Mouse (Mus musculus) neural tube, embryonic 12.5 days (tissue): ENCODE measurements around the gene Ncor2. TPM values are rescaled to one million over a fixed set of nuclear protein-coding genes. Genes with fewer than 3 reads are reported as not detected.
A peak's percentile ranks its signal among the peaks of the same experiment; 100 is the strongest.

Experiments used
- ATAC-seq: fragments of 200-750 bp; cut with Nextera tagmentation; 2 replicates; pipeline ENCODE4 v1.8.0; 2017; ENCODE audit warnings: low read depth, mild to moderate bottlenecking, moderate TSS enrichment, moderate library complexity; ENCODE audit not compliant: low FRiP score
- H3K27ac ChIP-seq: fragments of 300-500 bp; sonication (generic); 2 replicates; pipeline ENCODE4 v1.5.1; 2016
- H3K27me3 ChIP-seq: fragments of 300-500 bp; sonication (generic); replicated peaks from 2 replicates; pipeline ENCODE4 v1.6.1; 2016; ENCODE audit warnings: mild to moderate bottlenecking
- H3K36me3 ChIP-seq: fragments of 300-500 bp; sonication (generic); 2 replicates; pipeline ENCODE4 v1.6.1; 2016; ENCODE audit warnings: mild to moderate bottlenecking
- H3K4me1 ChIP-seq: fragments of 300-500 bp; sonication (generic); 2 replicates; pipeline ENCODE4 v1.6.1; 2016
- H3K4me2 ChIP-seq: fragments of 300-500 bp; sonication (generic); replicated peaks from 2 replicates; pipeline ENCODE4 v1.6.1; 2016; ENCODE audit warnings: mild to moderate bottlenecking
- H3K4me3 ChIP-seq: fragments of 300-500 bp; sonication (generic); 2 replicates; pipeline ENCODE4 v1.5.1; 2016
- H3K9ac ChIP-seq: fragments of 300-500 bp; sonication (generic); 2 replicates; pipeline ENCODE4 v1.6.1; 2016; ENCODE audit warnings: mild to moderate bottlenecking
- H3K9me3 ChIP-seq: fragments of 300-500 bp; sonication (generic); 2 replicates; pipeline ENCODE4 v1.6.1; 2016; ENCODE audit warnings: mild to moderate bottlenecking
- WGBS: fragments of 180-500 bp; shearing (Covaris S2); methylation state at CpG from one replicate; pipeline ENCODE4 v1.1.7; 2016; 5-methylcytosine and 5-hydroxymethylcytosine counted together
- polyA plus RNA-seq: library from polyadenylated mRNA; unstranded; fragments of >200 nt; fragmentation: Nextera tagmentation; extraction: Ambion mirVana; gene quantifications from 2 replicates; pipeline ENCODE4 v1.2.1, GENCODE M21; 2016

Ncor2 gene
- polyA plus RNA-seq, 1 experiment from 2014 or later, result 36.9 TPM

GRCm38 (mm10) chr5:125138841-125139430, 40.1 kb downstream of the Ncor2 start:
- Histone ChIP-seq H3K9me3 (no peaks in the 10 kb centered on the region), H3K4me1 (peaks cover 91% of the 10 kb centered on the region), H3K4me2 (peak overlapping the region; percentile 57; the same call in 1 of the 2 replicates), H3K27me3 (no peaks in the 10 kb centered on the region), H3K36me3 (no peaks in the 10 kb centered on the region), H3K27ac (no peak overlapping the region), H3K9ac (peak overlapping the region; percentile 26; the same call in 1 of the 2 replicates), H3K4me3 (no peak overlapping the region)
- WGBS, result 92% methylated on average over 13 of the region's 13 CpGs
- no peak for ATAC-seq

- H3K9me3 ChIP-seq, result no peaks in the 10 kb centered on the region
- 88% methylated on average over 18 of the region's 18 CpGs for WGBS
- peaks cover 92% of the 10 kb centered on the region for H3K4me1 ChIP-seq
- no peak overlapping the region for H3K4me3 ChIP-seq
- no peak for ATAC-seq
- no peak overlapping the region for H3K27ac ChIP-seq
- H3K27me3 ChIP-seq, result no peaks in the 10 kb centered on the region
- no peaks in the 10 kb centered on the region for H3K36me3 ChIP-seq
- H3K4me2 ChIP-seq, result 0 out of 2 replicates have a peak overlapping the region, but pooled peaks have one; percentile 1
- H3K9ac ChIP-seq, result no peak overlapping the region
Measured at GRCm38 (mm10) chr5:125137672-125138285, 41.2 kb downstream of the Ncor2 start.

GRCm38 (mm10) chr5:125136996-125137671, 41.9 kb downstream of the Ncor2 start:
- WGBS, result 57% methylated on average over 14 of the region's 14 CpGs
- Histone ChIP-seq H3K9me3 (no peaks in the 10 kb centered on the region), H3K9ac (no peak overlapping the region), H3K4me1 (peaks cover 92% of the 10 kb centered on the region), H3K27me3 (no peaks in the 10 kb centered on the region), H3K4me2 (0 out of 2 replicates have a peak overlapping the region, but pooled peaks have one; percentile 1), H3K27ac (no peak overlapping the region), H3K36me3 (no peaks in the 10 kb centered on the region), H3K4me3 (no peak overlapping the region)
- ATAC-seq, result no peak

- Histone ChIP-seq H3K4me1 (peaks cover 92% of the 10 kb centered on the region), H3K27ac (no peak overlapping the region; the same call in 1 of the 2 replicates), H3K9ac (no peak overlapping the region), H3K4me3 (no peak overlapping the region), H3K27me3 (no peaks in the 10 kb centered on the region), H3K4me2 (no peak overlapping the region), H3K9me3 (no peaks in the 10 kb centered on the region), H3K36me3 (no peaks in the 10 kb centered on the region)
- WGBS, result 66% methylated on average over 5 of the region's 5 CpGs
- no peak for ATAC-seq
Measured at GRCm38 (mm10) chr5:125136296-125136995, 42.6 kb downstream of the Ncor2 start.

GRCm38 (mm10) chr5:125134795-125135468, 44.1 kb downstream of the Ncor2 start:
- no peaks in the 10 kb centered on the region for H3K27me3 ChIP-seq
- peak overlapping the region; percentile 79 for H3K27ac ChIP-seq
- no peaks in the 10 kb centered on the region for H3K9me3 ChIP-seq
- WGBS, result 13% methylated on average over 11 of the region's 11 CpGs
- peak overlapping the region; percentile 42 for H3K9ac ChIP-seq
- ATAC-seq, result peak; percentile 57
- peak overlapping the region; percentile 39 for H3K4me2 ChIP-seq
- H3K36me3 ChIP-seq, result no peaks in the 10 kb centered on the region
- no peak overlapping the region for H3K4me3 ChIP-seq
- peaks cover 93% of the 10 kb centered on the region for H3K4me1 ChIP-seq

- Histone ChIP-seq H3K4me3 (no peak overlapping the region), H3K4me1 (peaks cover 93% of the 10 kb centered on the region)
- ATAC-seq, result peak; percentile 34
Measured at GRCm38 (mm10) chr5:125134391-125134790, 44.6 kb downstream of the Ncor2 start.

GRCm38 (mm10) chr5:125133651-125134050, 45.4 kb downstream of the Ncor2 start:
- ATAC-seq, result no peak
- peaks cover 93% of the 10 kb centered on the region for H3K4me1 ChIP-seq
- no peak overlapping the region for H3K9ac ChIP-seq
- H3K4me2 ChIP-seq, result no peak overlapping the region
- peak overlapping the region; percentile 79 for H3K27ac ChIP-seq
- no peaks in the 10 kb centered on the region for H3K9me3 ChIP-seq
- no peak overlapping the region for H3K4me3 ChIP-seq
- no peaks in the 10 kb centered on the region for H3K36me3 ChIP-seq
- WGBS, result 20% methylated on average over 4 of the region's 4 CpGs
- no peaks in the 10 kb centered on the region for H3K27me3 ChIP-seq

More at GRCm38 (mm10) chr5:125134391-125134790, 44.6 kb downstream of the Ncor2 start:
- Histone ChIP-seq H3K27ac (peak overlapping the region; percentile 79), H3K9ac (peak overlapping the region; percentile 42), H3K36me3 (no peaks in the 10 kb centered on the region), H3K9me3 (no peaks in the 10 kb centered on the region), H3K27me3 (no peaks in the 10 kb centered on the region), H3K4me2 (peak overlapping the region; percentile 39)
- 49% methylated on average over 3 of the region's 7 CpGs for WGBS

- Histone ChIP-seq H3K4me2 (no peak overlapping the region), H3K4me3 (no peak overlapping the region), H3K4me1 (peaks cover 96% of the 10 kb centered on the region), H3K27me3 (no peaks in the 10 kb centered on the region), H3K27ac (0 out of 2 replicates have a peak overlapping the region, but pooled peaks have one; percentile 10), H3K9me3 (no peaks in the 10 kb centered on the region), H3K9ac (no peak overlapping the region), H3K36me3 (no peaks in the 10 kb centered on the region)
- no peak for ATAC-seq
- 95% methylated on average over 13 of the region's 13 CpGs for WGBS
Measured at GRCm38 (mm10) chr5:125132566-125133260, 46.3 kb downstream of the Ncor2 start.

- H3K27ac ChIP-seq, result 0 out of 2 replicates have a peak overlapping the region, but pooled peaks have one; percentile 20
- H3K9ac ChIP-seq, result no peak overlapping the region
- ATAC-seq, result no peak
- 65% methylated on average over 2 of the region's 2 CpGs for WGBS
- H3K4me1 ChIP-seq, result peaks cover 89% of the 10 kb centered on the region
- H3K27me3 ChIP-seq, result no peaks in the 10 kb centered on the region
- H3K4me3 ChIP-seq, result no peak overlapping the region
- no peaks in the 10 kb centered on the region for H3K36me3 ChIP-seq
- no peaks in the 10 kb centered on the region for H3K9me3 ChIP-seq
- 0 out of 2 replicates have a peak overlapping the region, but pooled peaks have one; percentile 20 for H3K4me2 ChIP-seq
Measured at GRCm38 (mm10) chr5:125132069-125132468, 47.0 kb downstream of the Ncor2 start.

GRCm38 (mm10) chr5:125130406-125130805, 48.6 kb downstream of the Ncor2 start:
- Histone ChIP-seq H3K4me1 (peaks cover 82% of the 10 kb centered on the region), H3K27ac (no peak overlapping the region)
- no peak for ATAC-seq

GRCm38 (mm10) chr5:125128939-125129385, 50.1 kb downstream of the Ncor2 start:
- no peak overlapping the region for H3K4me3 ChIP-seq
- no peak for ATAC-seq
- 69% methylated on average over 14 of the region's 14 CpGs for WGBS
- no peak overlapping the region for H3K9ac ChIP-seq
- H3K27ac ChIP-seq, result peak overlapping the region; percentile 2; the same call in 1 of the 2 replicates
- H3K4me1 ChIP-seq, result peaks cover 82% of the 10 kb centered on the region
- peaks cover 2% of the 10 kb centered on the region; the same call in 1 of the 2 replicates for H3K36me3 ChIP-seq
- H3K27me3 ChIP-seq, result no peaks in the 10 kb centered on the region
- H3K9me3 ChIP-seq, result no peaks in the 10 kb centered on the region
- peak overlapping the region; percentile 3 for H3K4me2 ChIP-seq

More at GRCm38 (mm10) chr5:125130406-125130805, 48.6 kb downstream of the Ncor2 start:
- H3K9ac ChIP-seq, result no peak overlapping the region
- no peak overlapping the region for H3K4me2 ChIP-seq
- H3K36me3 ChIP-seq, result no peaks in the 10 kb centered on the region
- no peaks in the 10 kb centered on the region for H3K27me3 ChIP-seq
- H3K4me3 ChIP-seq, result no peak overlapping the region
- WGBS, result 87% methylated on average over 3 of the region's 3 CpGs
- H3K9me3 ChIP-seq, result no peaks in the 10 kb centered on the region
